8 mouse cellular contexts compared by ENCODE assay signal in genomic region chr13:51793948-51794347, GRCm38 (mm10). TPM values are rescaled to one million over a fixed set of nuclear protein-coding genes. Genes with fewer than 3 reads are reported as not detected.
A peak's percentile ranks its signal among the peaks of the same experiment; 100 is the strongest.
DNase-seq lines count a peak whose midpoint lies in the region; ATAC-seq and TF ChIP-seq lines count a peak whose summit lies in the region.

No protein-coding gene starts in this region.

- no peak overlapping the region for H3K9ac ChIP-seq in heart, embryonic 11.5 days (ENCODE audit: low read depth, low read length)
- no peak overlapping the region for H3K9ac ChIP-seq in hindbrain, embryonic 11.5 days (ENCODE audit: low read depth, low read length)
- no peak overlapping the region for H3K9ac ChIP-seq in liver, embryonic 15.5 days

- H3K27me3 ChIP-seq in heart, embryonic 11.5 days (ENCODE audit: control insufficient read depth, insufficient read depth, low read length) = peaks cover 12% of the 10 kb centered on the region
- peaks cover 11% of the 10 kb centered on the region for H3K27me3 ChIP-seq in hindbrain, embryonic 11.5 days (ENCODE audit: control insufficient read depth, insufficient read depth, low read length)
- H3K27me3 ChIP-seq in liver, embryonic 15.5 days = 0 out of 2 replicates have a peak, but pooled peaks cover 8% of the 10 kb centered on the region

- no peak for TF ChIP-seq POLR2A in cortical plate, adult 2 months (IDR thresholded peaks at IDR 0.05; ENCODE audit: extremely low read depth, insufficient read depth, low read length)

- peak overlapping the region; percentile 94 for H3K4me3 ChIP-seq in heart, embryonic 11.5 days (ENCODE audit: low read depth, low read length)
- peak overlapping the region; percentile 86 for H3K4me3 ChIP-seq in cortical plate, adult 2 months (ENCODE audit: insufficient read depth, low read length)
- peak overlapping the region; percentile 69; the same call in 1 of the 2 replicates for H3K4me3 ChIP-seq in hindbrain, embryonic 11.5 days (ENCODE audit: low read depth, low read length)
- peak overlapping the region; percentile 81 for H3K4me3 ChIP-seq in liver, embryonic 15.5 days (replicated peaks)

- 35% methylated on average over 6 of the region's 7 CpGs for WGBS in heart, embryonic 11.5 days (ENCODE audit: insufficient replicate concordance)
- 52% methylated on average over 4 of the region's 7 CpGs for WGBS in hindbrain, embryonic 11.5 days
- 32% methylated on average over 7 of the region's 7 CpGs for WGBS in liver, embryonic 15.5 days (ENCODE audit: insufficient replicate concordance)

- no peak for DNase-seq in heart, postnatal 25 days (ENCODE audit: low spot score)
- DNase-seq in hindbrain, embryonic 11.5 days (ENCODE audit: low spot score) = no peak
- no peak for DNase-seq in adrenal gland, postnatal 10 days
- DNase-seq in embryo, embryonic 10 days (ENCODE audit: low spot score) = no peak
- DNase-seq in testis, postnatal 14 days (ENCODE audit: low spot score) = no peak

- H3K9me3 ChIP-seq in heart, embryonic 11.5 days (replicated peaks; ENCODE audit: control insufficient read depth, low read length) = no peaks in the 10 kb centered on the region
- no peaks in the 10 kb centered on the region for H3K9me3 ChIP-seq in hindbrain, embryonic 11.5 days (ENCODE audit: control insufficient read depth, low read length)
- H3K9me3 ChIP-seq in liver, embryonic 15.5 days (replicated peaks) = no peaks in the 10 kb centered on the region

- intact Hi-C loops in heart, postnatal 25 days (cut with DNase I) = no loop called here

- no peak for TF ChIP-seq CTCF in cortical plate, adult 2 months (IDR thresholded peaks at IDR 0.05; ENCODE audit: extremely low read depth, insufficient read depth, low read length)

- peak overlapping the region; percentile 98 for H3K4me2 ChIP-seq in heart, embryonic 11.5 days
- H3K4me2 ChIP-seq in hindbrain, embryonic 11.5 days (replicated peaks; ENCODE audit: low read depth, low read length) = peak overlapping the region; percentile 97
- H3K4me2 ChIP-seq in liver, embryonic 15.5 days = peak overlapping the region; percentile 91

- ATAC-seq in heart, embryonic 11.5 days (replicated peaks; ENCODE audit: insufficient number of reproducible peaks, low FRiP score, low TSS enrichment) = no peak
- peak; percentile 16; the same call in 1 of the 2 replicates for ATAC-seq in hindbrain, embryonic 11.5 days (ENCODE audit: low FRiP score)
- ATAC-seq in liver, embryonic 15.5 days (ENCODE audit: insufficient read depth) = no peak

- H3K36me3 ChIP-seq in heart, embryonic 11.5 days (ENCODE audit: control insufficient read depth, insufficient read depth, low read length) = no peaks in the 10 kb centered on the region
- no peaks in the 10 kb centered on the region for H3K36me3 ChIP-seq in hindbrain, embryonic 11.5 days (ENCODE audit: control insufficient read depth, insufficient read depth, low read length)
- no peaks in the 10 kb centered on the region for H3K36me3 ChIP-seq in liver, embryonic 15.5 days (replicated peaks)

- H3K27ac ChIP-seq in heart, embryonic 11.5 days (ENCODE audit: low read depth, low read length) = no peak overlapping the region
- H3K27ac ChIP-seq in cortical plate, adult 2 months (ENCODE audit: insufficient read depth, low read length) = no peak overlapping the region
- no peak overlapping the region for H3K27ac ChIP-seq in hindbrain, embryonic 11.5 days (ENCODE audit: low read depth, low read length)
- H3K27ac ChIP-seq in liver, embryonic 15.5 days (replicated peaks) = no peak overlapping the region

- H3K4me1 ChIP-seq in heart, embryonic 11.5 days (ENCODE audit: control insufficient read depth, insufficient read depth, low read length) = peaks cover 13% of the 10 kb centered on the region
- H3K4me1 ChIP-seq in cortical plate, adult 2 months (ENCODE audit: control insufficient read depth, insufficient read depth, low read length) = peaks cover 18% of the 10 kb centered on the region
- H3K4me1 ChIP-seq in hindbrain, embryonic 11.5 days (replicated peaks; ENCODE audit: control insufficient read depth, insufficient read depth, low read length) = peaks cover 8% of the 10 kb centered on the region
- peaks cover 28% of the 10 kb centered on the region for H3K4me1 ChIP-seq in liver, embryonic 15.5 days (replicated peaks)

RNA-seq across cellular contexts. Expression of gene Sema4d, which starts 0.4 kb away (rescaled TPM):
- polyA plus RNA-seq in heart, embryonic 11.5 days (2014; fragmentation: Nextera tagmentation; extraction: Ambion mirVana) = 11.0 and 13.7 TPM in 2 replicates
- 10 to 100 TPM; 61.6 to 70.0 TPM for total RNA-seq in heart, postnatal 25 days (2021)
- 88.7 and 99.9 TPM in 2 replicates for polyA plus RNA-seq in cortical plate, adult 2 months (2012; rRNA removed)
- polyA plus RNA-seq in hindbrain, embryonic 11.5 days (2014; fragmentation: Nextera tagmentation; extraction: Ambion mirVana) = 3.9 and 5.2 TPM in 2 replicates
- polyA plus RNA-seq in liver, embryonic 15.5 days (2015; fragmentation: Nextera tagmentation; extraction: Ambion mirVana) = 3.8 and 4.6 TPM in 2 replicates
- total RNA-seq in adrenal gland, postnatal 10 days (2021) = 10 to 100 TPM; 13.9 to 25.4 TPM

RNA-seq across cellular contexts. Expression of gene Gadd45g, which starts 52.5 kb away (rescaled TPM):
- 45.3 and 48.9 TPM in 2 replicates for polyA plus RNA-seq in heart, embryonic 11.5 days (2014; fragmentation: Nextera tagmentation; extraction: Ambion mirVana)
- 10 to 100 TPM; 11.6 to 21.6 TPM for total RNA-seq in heart, postnatal 25 days (2021)
- polyA plus RNA-seq in cortical plate, adult 2 months (2012; rRNA removed) = 38.0 and 41.9 TPM in 2 replicates
- 174 and 179 TPM in 2 replicates for polyA plus RNA-seq in hindbrain, embryonic 11.5 days (2014; fragmentation: Nextera tagmentation; extraction: Ambion mirVana)
- 13.3 and 14.0 TPM in 2 replicates for polyA plus RNA-seq in liver, embryonic 15.5 days (2015; fragmentation: Nextera tagmentation; extraction: Ambion mirVana)
- total RNA-seq in adrenal gland, postnatal 10 days (2021) = 10 to 100 TPM; 28.4 to 87.1 TPM
